Mouse (Mus musculus): Measurements from ENCODE around the gene Phactr2. TPM values are rescaled to one million over a fixed set of nuclear protein-coding genes. Genes with fewer than 3 reads are reported as not detected.

Gene Phactr2
- polyA plus RNA-seq, 1 experiment from 2014 or later: 28.8 TPM

GRCm38 (mm10) chr10:13233941-13234340 is 240.3 kb downstream of the Phactr2 start:
- WGBS: 90% methylated on average over 10 of the region's 10 CpGs
- Histone ChIP-seq H3K4me2 (ENCODE audit: low read depth, severe bottlenecking) (no peak overlapping the region), H3K9ac (ENCODE audit: low read length) (no peak overlapping the region), H3K4me1 (ENCODE audit: control insufficient read depth, insufficient read depth, low read length) (no peaks in the 10 kb centered on the region), H3K27ac (replicated peaks; ENCODE audit: low read depth, low read length) (no peak overlapping the region), H3K27me3 (ENCODE audit: control insufficient read depth, insufficient read depth, low read length) (no peaks in the 10 kb centered on the region), H3K36me3 (ENCODE audit: control insufficient read depth, insufficient read depth, low read length) (no peaks in the 10 kb centered on the region), H3K9me3 (ENCODE audit: control insufficient read depth, low read length) (no peaks in the 10 kb centered on the region), H3K4me3 (ENCODE audit: low read depth, low read length) (no peak overlapping the region)
- no peak for DNase-seq (ENCODE audit: low spot score)
- no peak for ATAC-seq (ENCODE audit: insufficient number of reproducible peaks, low FRiP score, low TSS enrichment, low read depth)

DNA sequence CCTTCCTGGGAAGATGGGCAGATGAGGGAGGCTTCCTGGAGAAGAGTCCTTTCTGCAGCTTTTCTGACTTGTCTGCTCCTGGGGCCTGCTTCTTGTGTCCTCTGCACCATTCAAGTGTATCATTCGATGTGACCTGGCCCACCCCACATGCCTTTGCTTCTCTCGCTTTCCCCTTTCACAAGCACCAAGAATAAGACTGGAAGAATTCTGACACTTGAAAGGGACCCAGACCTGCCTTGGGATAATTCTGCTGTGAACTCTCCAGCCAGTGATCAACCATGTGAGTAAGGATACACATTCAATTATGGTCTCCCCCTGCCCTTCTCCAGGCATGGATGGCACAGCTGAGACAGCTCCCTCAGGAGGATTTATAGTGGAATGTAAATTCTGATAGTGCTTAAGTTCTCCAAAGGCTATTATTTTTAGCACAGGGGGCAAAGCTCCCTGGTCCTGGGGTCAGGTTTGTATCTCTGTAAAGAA is 241.0 kb downstream of the Phactr2 start:
- no peak overlapping the region for H3K9ac ChIP-seq (ENCODE audit: low read length)
- no peaks in the 10 kb centered on the region for H3K36me3 ChIP-seq (ENCODE audit: control insufficient read depth, insufficient read depth, low read length)
- no peak overlapping the region for H3K4me2 ChIP-seq (ENCODE audit: low read depth, severe bottlenecking)
- 68% methylated on average over 2 of the region's 2 CpGs for WGBS
- DNase-seq (ENCODE audit: low spot score) (no peak), ATAC-seq (ENCODE audit: insufficient number of reproducible peaks, low FRiP score, low TSS enrichment, low read depth) (no peak)
- no peak overlapping the region for H3K27ac ChIP-seq (replicated peaks; ENCODE audit: low read depth, low read length)
- no peaks in the 10 kb centered on the region for H3K4me1 ChIP-seq (ENCODE audit: control insufficient read depth, insufficient read depth, low read length)
- H3K4me3 ChIP-seq (ENCODE audit: low read depth, low read length): no peak overlapping the region
- H3K9me3 ChIP-seq (ENCODE audit: control insufficient read depth, low read length): no peaks in the 10 kb centered on the region
- H3K27me3 ChIP-seq (ENCODE audit: control insufficient read depth, insufficient read depth, low read length): no peaks in the 10 kb centered on the region

GRCm38 (mm10) chr10:13232443-13233142 is 241.6 kb downstream of the Phactr2 start:
- no peak overlapping the region for H3K4me3 ChIP-seq (ENCODE audit: low read depth, low read length)
- H3K27ac ChIP-seq (replicated peaks; ENCODE audit: low read depth, low read length): no peak overlapping the region

DNA sequence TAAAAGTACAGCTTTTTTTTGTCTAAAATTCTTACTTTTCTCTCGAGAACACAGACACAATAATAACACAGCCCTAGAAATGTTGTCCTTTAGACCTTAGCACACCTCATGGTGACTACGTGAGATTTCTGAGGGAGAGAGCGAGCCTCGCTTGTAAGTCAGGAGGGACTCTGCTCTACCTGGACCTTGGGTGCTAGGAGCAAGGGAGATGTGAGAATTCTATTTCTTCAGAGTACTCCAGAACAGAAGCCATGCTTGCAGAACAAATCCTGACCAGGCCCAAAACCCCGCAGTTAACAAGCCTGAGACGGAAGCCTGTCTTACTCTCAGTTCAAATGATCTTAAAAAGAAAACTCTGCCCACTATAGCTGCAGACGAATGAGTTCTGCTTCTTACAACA is 243.5 kb downstream of the Phactr2 start:
- ATAC-seq (ENCODE audit: insufficient number of reproducible peaks, low FRiP score, low TSS enrichment, low read depth) (no peak), DNase-seq (ENCODE audit: low spot score) (no peak)
- no peak overlapping the region for H3K4me2 ChIP-seq (ENCODE audit: low read depth, severe bottlenecking)
- no peak overlapping the region for H3K9ac ChIP-seq (ENCODE audit: low read length)
- no peaks in the 10 kb centered on the region for H3K4me1 ChIP-seq (ENCODE audit: control insufficient read depth, insufficient read depth, low read length)
- H3K36me3 ChIP-seq (ENCODE audit: control insufficient read depth, insufficient read depth, low read length): no peaks in the 10 kb centered on the region
- no peaks in the 10 kb centered on the region for H3K27me3 ChIP-seq (ENCODE audit: control insufficient read depth, insufficient read depth, low read length)
- H3K27ac ChIP-seq (replicated peaks; ENCODE audit: low read depth, low read length): no peak overlapping the region
- WGBS: 94% methylated on average over 7 of the region's 7 CpGs
- H3K4me3 ChIP-seq (ENCODE audit: low read depth, low read length): no peak overlapping the region
- H3K9me3 ChIP-seq (ENCODE audit: control insufficient read depth, low read length): no peaks in the 10 kb centered on the region

More at GRCm38 (mm10) chr10:13232443-13233142, 241.6 kb downstream of the Phactr2 start:
- no peak overlapping the region for H3K4me2 ChIP-seq (ENCODE audit: low read depth, severe bottlenecking)
- ATAC-seq (ENCODE audit: insufficient number of reproducible peaks, low FRiP score, low TSS enrichment, low read depth) (no peak), DNase-seq (ENCODE audit: low spot score) (no peak)
- H3K9ac ChIP-seq (ENCODE audit: low read length): no peak overlapping the region
- H3K9me3 ChIP-seq (ENCODE audit: control insufficient read depth, low read length): no peaks in the 10 kb centered on the region
- no peaks in the 10 kb centered on the region for H3K27me3 ChIP-seq (ENCODE audit: control insufficient read depth, insufficient read depth, low read length)
- H3K4me1 ChIP-seq (ENCODE audit: control insufficient read depth, insufficient read depth, low read length): no peaks in the 10 kb centered on the region
- 60% methylated on average over 9 of the region's 9 CpGs for WGBS
- no peaks in the 10 kb centered on the region for H3K36me3 ChIP-seq (ENCODE audit: control insufficient read depth, insufficient read depth, low read length)

DNA sequence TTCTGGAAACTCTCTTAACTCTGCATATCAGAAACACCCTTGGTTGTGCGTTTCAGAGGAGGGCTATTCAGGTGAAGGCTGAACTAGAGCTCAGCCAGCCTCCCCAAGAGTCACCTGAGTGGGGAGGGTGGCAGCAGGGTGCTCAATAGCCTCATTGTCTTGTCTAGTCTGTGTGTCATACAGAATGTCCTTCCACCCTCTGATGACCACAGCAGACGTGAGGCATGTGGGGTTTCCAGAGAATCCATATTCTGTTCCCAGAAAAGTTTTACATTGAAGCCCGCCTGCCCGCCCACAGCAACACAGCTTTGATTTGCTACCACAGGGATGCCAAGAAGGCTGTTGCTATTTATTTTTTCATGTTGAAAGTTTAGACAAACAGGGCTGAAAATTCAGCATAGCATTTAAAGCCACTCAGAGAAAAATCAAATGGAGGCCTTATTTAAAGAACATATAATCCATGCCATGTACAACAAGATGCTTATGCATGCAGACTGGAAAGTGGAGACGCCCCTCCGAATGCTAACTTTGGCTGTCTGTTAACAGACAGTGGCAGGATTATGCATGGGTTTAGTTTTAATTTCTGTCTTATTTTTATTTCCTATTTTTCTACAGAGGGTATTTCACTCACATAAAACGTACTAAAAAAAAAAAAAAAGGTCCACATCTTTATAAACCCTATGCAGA is 248.7 kb downstream of the Phactr2 start:
- ATAC-seq (ENCODE audit: insufficient number of reproducible peaks, low FRiP score, low TSS enrichment, low read depth) (no peak), DNase-seq (ENCODE audit: low spot score) (no peak)
- no peaks in the 10 kb centered on the region for H3K36me3 ChIP-seq (ENCODE audit: control insufficient read depth, insufficient read depth, low read length)
- no peaks in the 10 kb centered on the region for H3K27me3 ChIP-seq (ENCODE audit: control insufficient read depth, insufficient read depth, low read length)
- H3K4me3 ChIP-seq (ENCODE audit: low read depth, low read length): no peak overlapping the region
- no peak overlapping the region for H3K4me2 ChIP-seq (ENCODE audit: low read depth, severe bottlenecking)
- 90% methylated on average over 7 of the region's 7 CpGs for WGBS
- no peaks in the 10 kb centered on the region for H3K9me3 ChIP-seq (ENCODE audit: control insufficient read depth, low read length)
- no peaks in the 10 kb centered on the region for H3K4me1 ChIP-seq (ENCODE audit: control insufficient read depth, insufficient read depth, low read length)
- no peak overlapping the region for H3K27ac ChIP-seq (replicated peaks; ENCODE audit: low read depth, low read length)
- H3K9ac ChIP-seq (ENCODE audit: low read length): no peak overlapping the region

DNA sequence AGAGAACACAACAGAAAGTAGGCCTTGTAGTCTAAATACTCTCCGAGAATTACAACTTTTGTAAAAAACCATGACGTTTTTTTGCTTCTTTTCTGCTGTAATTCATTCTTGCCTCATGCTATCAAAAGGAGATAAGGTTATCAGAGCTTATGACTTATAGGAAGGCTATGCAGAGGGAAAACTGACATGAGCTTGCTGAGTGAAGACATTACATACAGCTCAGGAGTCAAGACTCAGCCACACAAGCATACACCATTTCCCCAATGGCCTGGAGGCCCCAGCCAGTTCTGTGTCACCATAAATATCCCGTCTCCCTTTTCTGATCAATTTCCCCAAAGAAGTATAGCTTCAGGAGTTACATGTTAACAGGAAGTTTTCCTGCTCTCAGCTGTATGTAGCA is 252.1 kb downstream of the Phactr2 start:
- WGBS: 92% methylated on average over 3 of the region's 3 CpGs
- DNase-seq (ENCODE audit: low spot score) (no peak), ATAC-seq (ENCODE audit: insufficient number of reproducible peaks, low FRiP score, low TSS enrichment, low read depth) (no peak)
- Histone ChIP-seq H3K4me1 (ENCODE audit: control insufficient read depth, insufficient read depth, low read length) (no peaks in the 10 kb centered on the region), H3K9me3 (ENCODE audit: control insufficient read depth, low read length) (no peaks in the 10 kb centered on the region), H3K4me3 (ENCODE audit: low read depth, low read length) (no peak overlapping the region), H3K36me3 (ENCODE audit: control insufficient read depth, insufficient read depth, low read length) (no peaks in the 10 kb centered on the region), H3K27me3 (ENCODE audit: control insufficient read depth, insufficient read depth, low read length) (no peaks in the 10 kb centered on the region), H3K4me2 (ENCODE audit: low read depth, severe bottlenecking) (no peak overlapping the region), H3K27ac (replicated peaks; ENCODE audit: low read depth, low read length) (no peak overlapping the region), H3K9ac (ENCODE audit: low read length) (no peak overlapping the region)

GRCm38 (mm10) chr10:13220061-13220460 is 254.2 kb downstream of the Phactr2 start:
- Histone ChIP-seq H3K4me2 (ENCODE audit: low read depth, severe bottlenecking) (no peak overlapping the region), H3K4me3 (ENCODE audit: low read depth, low read length) (no peak overlapping the region), H3K27me3 (ENCODE audit: control insufficient read depth, insufficient read depth, low read length) (no peaks in the 10 kb centered on the region), H3K9me3 (ENCODE audit: control insufficient read depth, low read length) (no peaks in the 10 kb centered on the region), H3K27ac (replicated peaks; ENCODE audit: low read depth, low read length) (no peak overlapping the region), H3K36me3 (ENCODE audit: control insufficient read depth, insufficient read depth, low read length) (no peaks in the 10 kb centered on the region), H3K4me1 (ENCODE audit: control insufficient read depth, insufficient read depth, low read length) (no peaks in the 10 kb centered on the region), H3K9ac (ENCODE audit: low read length) (no peak overlapping the region)
- 73% methylated on average over 1 of the region's 1 CpGs for WGBS
- no peak for DNase-seq (ENCODE audit: low spot score)
- no peak for ATAC-seq (ENCODE audit: insufficient number of reproducible peaks, low FRiP score, low TSS enrichment, low read depth)

DNA sequence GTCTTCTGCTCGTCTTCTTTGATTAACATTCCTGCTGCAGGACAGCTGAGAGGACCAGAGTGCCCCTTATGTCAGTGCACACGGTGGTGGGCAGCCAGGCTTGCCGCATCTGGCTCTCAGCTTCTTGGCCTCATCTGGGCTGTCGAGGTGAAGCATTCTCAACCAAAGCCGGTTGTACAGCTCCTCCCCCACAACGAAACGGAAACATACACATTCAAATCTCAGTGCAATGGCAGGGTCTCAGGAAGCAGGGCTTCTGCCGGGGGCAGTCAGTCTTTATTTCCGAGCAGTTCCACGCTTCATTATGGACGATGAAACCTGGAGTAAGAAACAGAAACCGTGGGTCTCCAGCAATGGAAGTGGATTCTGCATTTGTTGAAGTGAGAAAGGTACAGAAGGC is 260.3 kb downstream of the Phactr2 start:
- Histone ChIP-seq H3K9ac (ENCODE audit: low read length) (no peak overlapping the region), H3K4me3 (ENCODE audit: low read depth, low read length) (no peak overlapping the region), H3K9me3 (ENCODE audit: control insufficient read depth, low read length) (no peaks in the 10 kb centered on the region), H3K36me3 (ENCODE audit: control insufficient read depth, insufficient read depth, low read length) (no peaks in the 10 kb centered on the region), H3K4me1 (ENCODE audit: control insufficient read depth, insufficient read depth, low read length) (no peaks in the 10 kb centered on the region), H3K4me2 (ENCODE audit: low read depth, severe bottlenecking) (no peak overlapping the region), H3K27ac (replicated peaks; ENCODE audit: low read depth, low read length) (no peak overlapping the region), H3K27me3 (ENCODE audit: control insufficient read depth, insufficient read depth, low read length) (no peaks in the 10 kb centered on the region)
- 82% methylated on average over 12 of the region's 12 CpGs for WGBS
- DNase-seq (ENCODE audit: low spot score) (no peak), ATAC-seq (ENCODE audit: insufficient number of reproducible peaks, low FRiP score, low TSS enrichment, low read depth) (no peak)

Measured in limb, embryonic 11.5 days (tissue).